ENCODE assay signal across 15 mouse cellular contexts in the genomic region with DNA sequence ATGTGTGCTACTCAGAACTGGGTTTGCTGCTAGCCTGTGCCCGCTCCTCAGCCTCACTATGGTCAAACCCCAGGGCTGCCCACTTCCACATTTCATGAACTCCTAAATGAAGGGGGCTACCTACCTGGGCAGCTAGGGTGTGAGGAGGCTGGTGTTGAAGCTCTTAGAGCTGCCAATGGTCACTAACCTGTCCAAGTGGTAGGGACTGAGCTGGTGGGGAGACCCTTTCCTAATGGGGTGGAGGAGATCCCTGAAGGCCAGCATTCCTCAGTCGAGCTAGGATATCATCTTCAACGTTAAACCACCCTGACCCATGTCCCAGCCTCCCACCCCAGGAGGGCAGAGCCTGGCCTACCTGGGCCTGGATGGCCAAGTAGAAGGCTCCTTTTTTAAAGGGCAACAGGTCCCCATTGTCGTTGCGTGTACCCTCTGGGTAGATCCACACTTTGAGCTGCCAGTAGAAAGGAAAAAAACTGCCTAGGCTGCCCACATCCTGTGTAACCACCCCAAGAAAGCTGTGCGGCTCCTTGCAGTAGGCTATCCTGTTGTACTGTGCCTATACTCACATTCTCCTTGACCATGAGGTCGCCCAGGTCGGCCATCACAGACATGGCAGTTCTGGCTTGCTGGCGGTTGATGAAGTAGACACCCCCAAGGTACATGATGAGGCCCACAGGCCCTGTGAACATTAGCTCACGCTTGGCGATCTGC. TPM values are rescaled to one million over a fixed set of nuclear protein-coding genes. Genes with fewer than 3 reads are reported as not detected.
A peak's percentile ranks its signal among the peaks of the same experiment; 100 is the strongest.
DNase-seq lines count a peak whose midpoint lies in the region; ATAC-seq and TF ChIP-seq lines count a peak whose summit lies in the region.
"Had no signal": no experiment of that assay in that cellular context is flagged by ENCODE, and none has a peak within 500 bp of the region (broad histone marks: within the 10 kb centered on the region; RNA-seq: fewer than 3 reads in every experiment).

No protein-coding gene starts in this region.

- 0 out of 2 replicates have a peak, but pooled peaks have one; percentile 3 for TF ChIP-seq EP300 in heart, adult 2 months (IDR thresholded peaks at IDR 0.05; ENCODE audit: insufficient read depth, low read depth, low read length)
- TF ChIP-seq EP300 in lung, postnatal 0 days (IDR thresholded peaks at IDR 0.05) = no peak

- no peak overlapping the region for H3K27ac ChIP-seq in heart, adult 2 months
- H3K27ac ChIP-seq in heart, embryonic 10.5 days = no peak overlapping the region
- H3K27ac ChIP-seq in lung, postnatal 0 days (ENCODE audit: low read length) = 0 out of 2 replicates have a peak overlapping the region, but pooled peaks have one; percentile 0
- H3K27ac ChIP-seq in stomach, embryonic 16.5 days (ENCODE audit: low read length) = peak overlapping the region; percentile 77
- no peak overlapping the region for H3K27ac ChIP-seq in forebrain, embryonic 13.5 days
- H3K27ac ChIP-seq: hindbrain, embryonic 12.5 days had no signal

- no peak for TF ChIP-seq CTCF in heart, adult 2 months (IDR thresholded peaks at IDR 0.05)
- TF ChIP-seq CTCF in lung, postnatal 0 days (IDR thresholded peaks at IDR 0.05) = no peak

- H3K9ac ChIP-seq in heart, adult 2 months (ENCODE audit: low read depth, low read length) = no peak overlapping the region
- no peak overlapping the region for H3K9ac ChIP-seq in lung, postnatal 0 days (replicated peaks; ENCODE audit: low read depth)
- no peak overlapping the region for H3K9ac ChIP-seq in stomach, embryonic 16.5 days (ENCODE audit: low read length)
- H3K9ac ChIP-seq in forebrain, embryonic 13.5 days = no peak overlapping the region
- H3K9ac ChIP-seq: hindbrain, embryonic 12.5 days had no signal

- ATAC-seq in lung, postnatal 0 days = peak; percentile 10
- no peak for ATAC-seq in stomach, embryonic 16.5 days (ENCODE audit: insufficient read depth, low FRiP score)
- no peak for ATAC-seq in forebrain, embryonic 13.5 days

- DNase-seq in heart, adult 2 months = peak in 1 of 2 experiments; percentile 31
- no peak for DNase-seq in heart, embryonic 10.5 days (ENCODE audit: low spot score)
- no peak for DNase-seq in lung, postnatal 0 days (ENCODE audit: low spot score)
- no peak for DNase-seq in lung, postnatal 25 days (ENCODE audit: low spot score)
- DNase-seq in kidney, postnatal 10 days = peak; percentile 41
- no peak for DNase-seq in ovary, adult 18-20 months (ENCODE audit: low spot score)

- TF ChIP-seq POLR2A in heart, adult 2 months (IDR thresholded peaks at IDR 0.05; ENCODE audit: insufficient read depth, low read depth, low read length) = no peak; the same call in 1 of the 2 replicates

- no peaks in the 10 kb centered on the region for H3K79me2 ChIP-seq in heart, adult 2 months (replicated peaks; ENCODE audit: control insufficient read depth, insufficient read depth, low read length)

- H3K9me3 ChIP-seq in heart, embryonic 10.5 days = no peaks in the 10 kb centered on the region
- H3K9me3 ChIP-seq in lung, postnatal 0 days (ENCODE audit: low read length) = no peaks in the 10 kb centered on the region
- H3K9me3 ChIP-seq in stomach, embryonic 16.5 days (replicated peaks; ENCODE audit: control insufficient read depth, low read length) = no peaks in the 10 kb centered on the region
- no peaks in the 10 kb centered on the region for H3K9me3 ChIP-seq in forebrain, embryonic 13.5 days (replicated peaks)
- H3K9me3 ChIP-seq: hindbrain, embryonic 12.5 days; megakaryocyte, embryonic 14.5 days had no signal

- no peaks in the 10 kb centered on the region; the same call in 1 of the 2 replicates for H3K4me1 ChIP-seq in heart, adult 2 months (ENCODE audit: control insufficient read depth, insufficient read depth, low read length)
- H3K4me1 ChIP-seq in heart, embryonic 10.5 days = peaks cover 16% of the 10 kb centered on the region; the same call in 1 of the 2 replicates
- peaks cover 6% of the 10 kb centered on the region for H3K4me1 ChIP-seq in lung, postnatal 0 days (ENCODE audit: insufficient read depth, low read depth, low read length)
- peaks cover 7% of the 10 kb centered on the region for H3K4me1 ChIP-seq in stomach, embryonic 16.5 days (ENCODE audit: control insufficient read depth, insufficient read depth, low read length)
- H3K4me1 ChIP-seq in forebrain, embryonic 13.5 days = no peaks in the 10 kb centered on the region
- H3K4me1 ChIP-seq: hindbrain, embryonic 12.5 days had no signal

- H3K4me3 ChIP-seq in heart, adult 2 months = no peak overlapping the region
- no peak overlapping the region for H3K4me3 ChIP-seq in heart, embryonic 10.5 days
- H3K4me3 ChIP-seq in lung, postnatal 0 days (ENCODE audit: low read depth, low read length) = no peak overlapping the region
- no peak overlapping the region for H3K4me3 ChIP-seq in stomach, embryonic 16.5 days (replicated peaks; ENCODE audit: low read length)
- no peak overlapping the region for H3K4me3 ChIP-seq in forebrain, embryonic 13.5 days
- H3K4me3 ChIP-seq: hindbrain, embryonic 12.5 days; megakaryocyte, embryonic 14.5 days; myocyte had no signal

- no peak overlapping the region for H3K4me2 ChIP-seq in lung, postnatal 0 days (replicated peaks; ENCODE audit: low read depth, low read length)
- H3K4me2 ChIP-seq in stomach, embryonic 16.5 days (ENCODE audit: low read depth, low read length) = no peak overlapping the region
- no peak overlapping the region for H3K4me2 ChIP-seq in forebrain, embryonic 13.5 days
- H3K4me2 ChIP-seq: hindbrain, embryonic 12.5 days had no signal

- no peaks in the 10 kb centered on the region for H3K27me3 ChIP-seq in heart, adult 2 months (ENCODE audit: control insufficient read depth, insufficient read depth, low read length)
- H3K27me3 ChIP-seq in heart, embryonic 10.5 days (ENCODE audit: insufficient read depth, poor library complexity, severe bottlenecking) = no peaks in the 10 kb centered on the region
- H3K27me3 ChIP-seq in lung, postnatal 0 days (replicated peaks; ENCODE audit: insufficient read depth, low read length) = no peaks in the 10 kb centered on the region
- H3K27me3 ChIP-seq in stomach, embryonic 16.5 days (ENCODE audit: control insufficient read depth, insufficient read depth, low read length) = no peaks in the 10 kb centered on the region
- H3K27me3 ChIP-seq in forebrain, embryonic 13.5 days = no peaks in the 10 kb centered on the region
- H3K27me3 ChIP-seq: megakaryocyte, embryonic 14.5 days had no signal

- intact Hi-C loops in heart, adult 2 months (cut with DNase I) = no loop called here

- peaks cover 5% of the 10 kb centered on the region; the same call in 1 of the 2 replicates for H3K36me3 ChIP-seq in heart, adult 2 months (ENCODE audit: control insufficient read depth, insufficient read depth, low read length)
- peaks cover 45% of the 10 kb centered on the region for H3K36me3 ChIP-seq in heart, embryonic 10.5 days
- H3K36me3 ChIP-seq in lung, postnatal 0 days (ENCODE audit: insufficient read depth, low read length) = peaks cover 28% of the 10 kb centered on the region
- H3K36me3 ChIP-seq in stomach, embryonic 16.5 days (ENCODE audit: control insufficient read depth, insufficient read depth, low read length) = peaks cover 8% of the 10 kb centered on the region; the same call in 1 of the 2 replicates
- H3K36me3 ChIP-seq in forebrain, embryonic 13.5 days (ENCODE audit: poor library complexity, severe bottlenecking) = no peaks in the 10 kb centered on the region

- 52% methylated on average over 11 of the region's 11 CpGs for WGBS in heart, adult 2 months
- 75% methylated on average over 11 of the region's 11 CpGs for WGBS in heart, embryonic 10.5 days
- WGBS in lung, postnatal 0 days = 77% methylated on average over 11 of the region's 11 CpGs
- 79% methylated on average over 11 of the region's 11 CpGs for whole genome bisulfite sequencing in stomach, embryonic 16.5 days
- WGBS in forebrain, embryonic 13.5 days = 89% methylated on average over 11 of the region's 11 CpGs

RNA-seq across cellular contexts. Expression of a gene that starts 8.3 kb away (rescaled TPM):
- 10 to 100 TPM; 52.8 to 59.2 TPM for total RNA-seq in heart, adult 2 months (2021)
- polyA plus RNA-seq in heart, adult 2 months (2012; rRNA removed) = 117 and 142 TPM in 2 replicates
- 20.4 and 28.9 TPM in 2 replicates for polyA plus RNA-seq in heart, embryonic 10.5 days (2016; fragmentation: Nextera tagmentation; extraction: Ambion mirVana)
- 59.5 and 72.8 TPM in 2 replicates for polyA plus RNA-seq in lung, postnatal 0 days (2015; fragmentation: Nextera tagmentation; extraction: Ambion mirVana)
- 66.8 and 72.1 TPM in 2 replicates for polyA plus RNA-seq in stomach, embryonic 16.5 days (2015; fragmentation: Nextera tagmentation; extraction: Ambion mirVana)
- polyA plus RNA-seq in forebrain, embryonic 13.5 days (2015; fragmentation: Nextera tagmentation; extraction: Ambion mirVana) = 2.5 and 3.6 TPM in 2 replicates

RNA-seq across cellular contexts. Expression of a gene that starts 9.4 kb away (rescaled TPM):
- not detected for total RNA-seq in heart, adult 2 months (2021)
- polyA plus RNA-seq in heart, adult 2 months (2012; rRNA removed) = not detected in 2 replicates
- polyA plus RNA-seq in heart, embryonic 10.5 days (2016; fragmentation: Nextera tagmentation; extraction: Ambion mirVana) = not detected in 2 replicates
- not detected in 2 replicates for polyA plus RNA-seq in lung, postnatal 0 days (2015; fragmentation: Nextera tagmentation; extraction: Ambion mirVana)
- polyA plus RNA-seq in stomach, embryonic 16.5 days (2015; fragmentation: Nextera tagmentation; extraction: Ambion mirVana) = not detected in 2 replicates
- polyA plus RNA-seq in forebrain, embryonic 13.5 days (2015; fragmentation: Nextera tagmentation; extraction: Ambion mirVana) = not detected in 2 replicates
- total RNA-seq: gastrocnemius, adult 18-20 months; layer of hippocampus, adult 8-10 months had no signal
- polyA plus RNA-seq: cortical plate, adult 2 months; hindbrain, embryonic 12.5 days; limb, embryonic 11.5 days; myocyte had no signal

RNA-seq across cellular contexts. Expression of a gene that starts 16.1 kb away (rescaled TPM):
- total RNA-seq in heart, adult 2 months (2021) = 100 to 1,000 TPM; 102 to 111 TPM
- polyA plus RNA-seq in heart, adult 2 months (2012; rRNA removed) = 499 and 610 TPM in 2 replicates
- 164 and 186 TPM in 2 replicates for polyA plus RNA-seq in heart, embryonic 10.5 days (2016; fragmentation: Nextera tagmentation; extraction: Ambion mirVana)
- polyA plus RNA-seq in lung, postnatal 0 days (2015; fragmentation: Nextera tagmentation; extraction: Ambion mirVana) = 412 and 467 TPM in 2 replicates
- polyA plus RNA-seq in stomach, embryonic 16.5 days (2015; fragmentation: Nextera tagmentation; extraction: Ambion mirVana) = 116 and 120 TPM in 2 replicates
- 50.2 and 55.8 TPM in 2 replicates for polyA plus RNA-seq in forebrain, embryonic 13.5 days (2015; fragmentation: Nextera tagmentation; extraction: Ambion mirVana)

RNA-seq across cellular contexts. Expression of a gene that starts 32.4 kb away (rescaled TPM):
- 10 to 100 TPM; 20.0 to 21.1 TPM for total RNA-seq in heart, adult 2 months (2021)
- polyA plus RNA-seq in heart, adult 2 months (2012; rRNA removed) = 45.7 and 47.6 TPM in 2 replicates
- polyA plus RNA-seq in heart, embryonic 10.5 days (2016; fragmentation: Nextera tagmentation; extraction: Ambion mirVana) = 15.7 and 18.2 TPM in 2 replicates
- polyA plus RNA-seq in lung, postnatal 0 days (2015; fragmentation: Nextera tagmentation; extraction: Ambion mirVana) = 6.2 and 8.2 TPM in 2 replicates
- polyA plus RNA-seq in stomach, embryonic 16.5 days (2015; fragmentation: Nextera tagmentation; extraction: Ambion mirVana) = 23.2 and 27.3 TPM in 2 replicates
- 81.9 and 89.4 TPM in 2 replicates for polyA plus RNA-seq in forebrain, embryonic 13.5 days (2015; fragmentation: Nextera tagmentation; extraction: Ambion mirVana)

Comparison
In these comparisons a context has a peak if more than half of its experiments do, and no peak if none do; other contexts are left out.
1. H3K27ac ChIP-seq: peak in lung, postnatal 0 days (single experiment) and stomach, embryonic 16.5 days (single experiment); none in heart, adult 2 months (single experiment), heart, embryonic 10.5 days (single experiment) and forebrain, embryonic 13.5 days (single experiment).